Mouse (Mus musculus): ENCODE results near the gene Mchr1. TPM values are rescaled to one million over a fixed set of nuclear protein-coding genes. Genes with fewer than 3 reads are reported as not detected.

The Mchr1 gene
- polyA plus RNA-seq, 1 experiment from 2014 or later: 0.42 TPM

- Histone ChIP-seq H3K27me3 (ENCODE audit: insufficient read depth, low read length) (no peaks in the 10 kb centered on the region), H3K9ac (no peak overlapping the region), H3K4me3 (ENCODE audit: low read depth, low read length) (no peak overlapping the region), H3K4me1 (ENCODE audit: insufficient read depth) (peaks cover 15% of the 10 kb centered on the region; the same call in 1 of the 2 replicates), H3K4me2 (no peak overlapping the region), H3K27ac (ENCODE audit: low read depth) (no peak overlapping the region), H3K9me3 (ENCODE audit: low read depth, low read length) (no peaks in the 10 kb centered on the region), H3K36me3 (ENCODE audit: insufficient read depth) (no peaks in the 10 kb centered on the region)
- TF ChIP-seq CTCF (IDR thresholded peaks at IDR 0.05; ENCODE audit: low read depth): no peak
- no peak for DNase-seq
- WGBS: 70% methylated on average over 2 of the region's 2 CpGs
- ATAC-seq (ENCODE audit: insufficient read depth): no peak
These were observed 32.1 kb downstream of the Mchr1 start for GRCm38 (mm10) chr15:81267416-81267815.

- Histone ChIP-seq H3K9me3 (ENCODE audit: low read depth, low read length) (no peaks in the 10 kb centered on the region), H3K4me2 (peak overlapping the region; percentile 41), H3K9ac (no peak overlapping the region), H3K4me1 (ENCODE audit: insufficient read depth) (peaks cover 13% of the 10 kb centered on the region; the same call in 1 of the 2 replicates), H3K27me3 (ENCODE audit: insufficient read depth, low read length) (no peaks in the 10 kb centered on the region), H3K27ac (ENCODE audit: low read depth) (peak overlapping the region; percentile 84), H3K4me3 (ENCODE audit: low read depth, low read length) (no peak overlapping the region), H3K36me3 (ENCODE audit: insufficient read depth) (no peaks in the 10 kb centered on the region)
- no peak for TF ChIP-seq CTCF (IDR thresholded peaks at IDR 0.05; ENCODE audit: low read depth)
- peak; percentile 83 for DNase-seq
- ATAC-seq (ENCODE audit: insufficient read depth): peak; percentile 82
- whole genome bisulfite sequencing: 7% methylated on average over 13 of the region's 13 CpGs
These were observed 37.2 kb downstream of the Mchr1 start for GRCm38 (mm10) chr15:81272305-81273053.

DNA sequence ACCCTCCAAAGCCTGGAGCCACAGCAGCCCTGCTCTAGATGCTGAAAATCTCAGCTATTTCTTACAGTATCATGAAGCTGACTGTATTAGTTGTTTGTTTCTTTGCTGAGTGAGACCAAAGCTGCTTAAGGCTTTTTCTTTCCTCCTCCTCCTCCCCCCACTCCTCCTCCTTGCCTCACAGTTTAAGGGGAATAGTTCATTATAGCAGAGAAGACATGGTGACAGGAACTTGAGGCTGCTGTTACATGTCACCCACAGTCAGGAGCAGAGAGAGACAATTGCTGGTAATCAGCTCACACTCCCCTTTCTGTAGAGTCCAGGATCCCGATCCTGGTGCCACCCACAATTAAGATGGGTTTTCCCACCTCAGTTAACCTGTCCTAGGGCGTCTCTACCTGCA is 38.1 kb downstream of the Mchr1 start:
- H3K4me3 ChIP-seq (ENCODE audit: low read depth, low read length): no peak overlapping the region
- H3K27ac ChIP-seq (ENCODE audit: low read depth): peak overlapping the region; percentile 84
- TF ChIP-seq CTCF (IDR thresholded peaks at IDR 0.05; ENCODE audit: low read depth): no peak
- no peaks in the 10 kb centered on the region for H3K27me3 ChIP-seq (ENCODE audit: insufficient read depth, low read length)
- no peaks in the 10 kb centered on the region for H3K9me3 ChIP-seq (ENCODE audit: low read depth, low read length)
- peaks cover 13% of the 10 kb centered on the region; the same call in 1 of the 2 replicates for H3K4me1 ChIP-seq (ENCODE audit: insufficient read depth)
- no peaks in the 10 kb centered on the region for H3K36me3 ChIP-seq (ENCODE audit: insufficient read depth)
- WGBS: 37% methylated on average over 2 of the region's 2 CpGs
- peak; percentile 86 for DNase-seq
- no peak overlapping the region for H3K9ac ChIP-seq
- H3K4me2 ChIP-seq: no peak overlapping the region; the same call in 1 of the 2 replicates
- ATAC-seq (ENCODE audit: insufficient read depth): peak; percentile 83

DNA sequence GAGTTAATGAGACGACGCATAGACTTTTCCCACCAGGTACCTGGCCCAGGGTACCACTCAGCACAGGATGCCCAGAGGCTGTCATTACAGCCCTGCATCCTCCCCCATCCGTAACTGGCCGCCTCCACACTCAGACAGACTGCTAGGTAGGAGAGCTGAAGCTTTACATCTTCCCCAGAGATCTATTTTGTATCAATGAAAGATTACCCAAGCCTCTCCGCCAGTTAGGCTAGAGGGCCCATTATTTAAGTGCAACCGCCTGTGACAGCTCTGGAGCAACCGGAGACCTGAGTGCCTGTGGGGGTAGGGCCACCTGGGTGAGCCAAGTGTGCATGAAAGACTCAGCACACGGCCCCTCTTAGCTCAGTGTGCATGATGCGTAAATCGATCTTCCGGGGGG is 42.6 kb downstream of the Mchr1 start:
- Histone ChIP-seq H3K36me3 (ENCODE audit: insufficient read depth) (no peaks in the 10 kb centered on the region), H3K27me3 (ENCODE audit: insufficient read depth, low read length) (no peaks in the 10 kb centered on the region), H3K4me2 (no peak overlapping the region), H3K9ac (no peak overlapping the region), H3K9me3 (ENCODE audit: low read depth, low read length) (no peaks in the 10 kb centered on the region), H3K4me1 (ENCODE audit: insufficient read depth) (peaks cover 3% of the 10 kb centered on the region; the same call in 1 of the 2 replicates), H3K27ac (ENCODE audit: low read depth) (no peak overlapping the region), H3K4me3 (ENCODE audit: low read depth, low read length) (no peak overlapping the region)
- TF ChIP-seq CTCF (IDR thresholded peaks at IDR 0.05; ENCODE audit: low read depth): no peak
- DNase-seq: no peak
- no peak for ATAC-seq (ENCODE audit: insufficient read depth)
- WGBS: 27% methylated on average over 11 of the region's 11 CpGs

DNA sequence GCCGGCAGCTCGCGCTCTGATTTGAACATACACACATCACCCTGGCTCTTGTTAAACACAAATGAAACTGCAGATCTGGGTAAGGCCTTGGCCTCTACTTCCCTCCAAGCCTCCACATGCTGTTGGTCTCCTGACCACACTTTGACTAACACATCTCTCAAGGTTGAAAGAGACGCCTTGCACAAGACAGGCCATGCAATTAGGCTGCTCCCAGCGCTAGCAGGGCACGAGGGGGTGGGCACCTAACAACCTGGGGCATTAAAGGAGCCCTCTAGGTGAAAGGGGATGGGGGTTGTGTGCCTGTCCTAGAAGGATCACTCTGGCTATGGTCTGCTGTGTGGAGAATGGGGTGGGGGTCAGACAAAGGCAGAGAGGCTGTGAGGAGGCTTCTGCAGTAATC is 43.4 kb downstream of the Mchr1 start:
- Histone ChIP-seq H3K4me2 (no peak overlapping the region), H3K36me3 (ENCODE audit: insufficient read depth) (no peaks in the 10 kb centered on the region), H3K9ac (no peak overlapping the region), H3K27me3 (ENCODE audit: insufficient read depth, low read length) (no peaks in the 10 kb centered on the region), H3K4me1 (ENCODE audit: insufficient read depth) (peaks cover 3% of the 10 kb centered on the region; the same call in 1 of the 2 replicates), H3K4me3 (ENCODE audit: low read depth, low read length) (no peak overlapping the region), H3K27ac (ENCODE audit: low read depth) (no peak overlapping the region), H3K9me3 (ENCODE audit: low read depth, low read length) (no peaks in the 10 kb centered on the region)
- 79% methylated on average over 6 of the region's 6 CpGs for WGBS
- TF ChIP-seq CTCF (IDR thresholded peaks at IDR 0.05; ENCODE audit: low read depth): no peak
- DNase-seq (no peak), ATAC-seq (ENCODE audit: insufficient read depth) (no peak)

DNA sequence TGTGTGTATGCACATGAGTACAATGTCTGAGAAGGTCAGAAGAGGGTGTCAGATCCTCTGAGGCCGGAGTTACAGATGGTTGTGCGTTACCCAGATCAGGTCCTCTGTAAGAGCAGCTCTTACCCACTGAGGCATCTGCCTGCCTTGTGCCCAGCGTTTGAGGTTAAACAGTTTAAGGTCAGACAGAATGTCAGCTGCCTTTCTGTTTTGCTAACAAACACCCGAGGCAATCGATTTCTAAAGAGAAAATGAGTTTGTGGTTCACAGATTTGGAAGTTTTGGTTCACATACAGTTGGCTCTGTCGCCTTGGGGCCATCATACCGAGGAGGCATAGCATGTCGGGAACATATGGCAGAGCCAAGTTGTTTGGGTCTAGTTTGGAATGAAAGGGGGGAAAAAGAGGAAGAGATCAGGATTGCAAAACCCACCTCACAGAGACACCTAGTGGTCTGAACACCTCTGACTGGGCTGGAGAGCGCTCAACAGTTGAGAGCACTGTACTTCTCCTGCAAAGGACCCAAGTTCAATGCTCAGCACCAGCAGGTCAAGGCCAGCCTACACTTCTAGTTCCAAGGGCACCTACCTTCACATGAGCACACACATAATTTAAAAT is 48.9 kb downstream of the Mchr1 start:
- no peaks in the 10 kb centered on the region for H3K27me3 ChIP-seq (ENCODE audit: insufficient read depth, low read length)
- H3K4me3 ChIP-seq (ENCODE audit: low read depth, low read length): no peak overlapping the region
- peak; percentile 19 for DNase-seq
- no peaks in the 10 kb centered on the region for H3K9me3 ChIP-seq (ENCODE audit: low read depth, low read length)
- 72% methylated on average over 9 of the region's 9 CpGs for WGBS
- H3K4me1 ChIP-seq (ENCODE audit: insufficient read depth): no peaks in the 10 kb centered on the region
- no peak overlapping the region for H3K9ac ChIP-seq
- no peak overlapping the region for H3K4me2 ChIP-seq
- 0 out of 2 replicates have a peak, but pooled peaks have one; percentile 19 for TF ChIP-seq CTCF (IDR thresholded peaks at IDR 0.05; ENCODE audit: low read depth)
- no peaks in the 10 kb centered on the region for H3K36me3 ChIP-seq (ENCODE audit: insufficient read depth)
- no peak for ATAC-seq (ENCODE audit: insufficient read depth)
- H3K27ac ChIP-seq (ENCODE audit: low read depth): no peak overlapping the region

Other genes with a start within 250 kb of the Mchr1 start
- gene Mrtfa, start 44.7 kb upstream of the Mchr1 start, polyA plus RNA-seq (2014; fragmentation: Nextera tagmentation; extraction: Ambion mirVana): 26.3 and 28.9 TPM in 2 replicates
- gene Slc25a17, start 125.3 kb downstream of the Mchr1 start, polyA plus RNA-seq (2014; fragmentation: Nextera tagmentation; extraction: Ambion mirVana): 103 and 109 TPM in 2 replicates
- 132 and 145 TPM in 2 replicates for gene St13, start 164.6 kb downstream of the Mchr1 start, polyA plus RNA-seq (2014; fragmentation: Nextera tagmentation; extraction: Ambion mirVana)
- 8.6 and 9.6 TPM in 2 replicates for gene Xpnpep3, start 164.6 kb downstream of the Mchr1 start, polyA plus RNA-seq (2014; fragmentation: Nextera tagmentation; extraction: Ambion mirVana)
- 1.4 and 2.2 TPM in 2 replicates for gene Dnajb7, start 172.8 kb downstream of the Mchr1 start, polyA plus RNA-seq (2014; fragmentation: Nextera tagmentation; extraction: Ambion mirVana)
- 539 and 550 TPM in 2 replicates for gene Rbx1, start 230.8 kb downstream of the Mchr1 start, polyA plus RNA-seq (2014; fragmentation: Nextera tagmentation; extraction: Ambion mirVana)

Measured in lung, embryonic 14.5 days (tissue).